Mouse (Mus musculus) testis, adult 2 months (tissue): ENCODE measurements around the gene Tbc1d8b.

Experiments used
- CTCF ChIP-seq: fragments of 200-500 bp; IDR thresholded peaks from 2 replicates; pipeline ENCODE4 v1.5.1; 2012; ENCODE audit warnings: low read depth, mild to moderate bottlenecking, inconsistent platforms, low read length, moderate library complexity; ENCODE audit not compliant: control insufficient read depth, insufficient read depth, insufficient replicate concordance
- POLR2A ChIP-seq: fragments of 200-500 bp; IDR thresholded peaks from 2 replicates; pipeline ENCODE4 v1.6.1; 2012; ENCODE audit warnings: low read depth, mild to moderate bottlenecking, inconsistent platforms, low read length, moderate library complexity; ENCODE audit not compliant: control insufficient read depth

GRCm38 (mm10) chrX:139800406-139800878, 115.6 kb downstream of the Tbc1d8b start, which contains the start of gene Cldn2:
- TF ChIP-seq CTCF = no peak
- no peak for TF ChIP-seq POLR2A
